Mouse (Mus musculus) kidney, embryonic 16.5 days (tissue): ENCODE data around the gene Tecr. TPM values are rescaled to one million over a fixed set of nuclear protein-coding genes. Genes with fewer than 3 reads are reported as not detected.

Source experiments
- ATAC-seq: fragments of 200-750 bp; cut with Nextera tagmentation; 2 replicates; pipeline ENCODE4 v1.8.0; 2017; ENCODE audit warnings: moderate TSS enrichment; ENCODE audit not compliant: low FRiP score, low TSS enrichment
- H3K27ac ChIP-seq: fragments of 300-500 bp; sonication (generic); 2 replicates; pipeline ENCODE4 v1.5.1; 2014; ENCODE audit warnings: low read length
- H3K27me3 ChIP-seq: fragments of 300-500 bp; sonication (generic); 2 replicates; pipeline ENCODE4 v1.6.1; 2014; ENCODE audit warnings: low read length, control low read depth, mixed read lengths; ENCODE audit not compliant: insufficient read depth
- H3K36me3 ChIP-seq: fragments of 300-500 bp; sonication (generic); 2 replicates; pipeline ENCODE4 v1.6.1; 2014; ENCODE audit warnings: low read length, control low read depth, mixed read lengths; ENCODE audit not compliant: insufficient read depth
- H3K4me1 ChIP-seq: fragments of 300-500 bp; sonication (generic); 2 replicates; pipeline ENCODE4 v1.6.1; 2014; ENCODE audit warnings: low read length, control low read depth, mixed read lengths; ENCODE audit not compliant: insufficient read depth
- H3K4me2 ChIP-seq: fragments of 300-500 bp; sonication (generic); replicated peaks from 2 replicates; pipeline ENCODE4 v1.6.1; 2014; ENCODE audit warnings: low read depth, low read length
- H3K4me3 ChIP-seq: fragments of 300-500 bp; sonication (generic); 2 replicates; pipeline ENCODE4 v1.5.1; 2014; ENCODE audit warnings: mild to moderate bottlenecking, low read length
- H3K9ac ChIP-seq: fragments of 300-500 bp; sonication (generic); replicated peaks from 2 replicates; pipeline ENCODE4 v1.6.1; 2014; ENCODE audit warnings: low read length
- H3K9me3 ChIP-seq: fragments of 300-500 bp; sonication (generic); 2 replicates; pipeline ENCODE4 v1.6.1; 2016; ENCODE audit warnings: low read length, control low read depth
- WGBS: fragments of 180-500 bp; shearing (Covaris S2); extraction: QIAGEN DNeasy Blood & Tissue Kit; methylation state at CpG from one replicate; pipeline ENCODE4 v1.1.7; 2014; 5-methylcytosine and 5-hydroxymethylcytosine counted together
- polyA plus RNA-seq: library from polyadenylated mRNA; unstranded; fragments of >200 nt; fragmentation: Nextera tagmentation; extraction: Ambion mirVana; gene quantifications from 2 replicates; pipeline ENCODE4 v1.2.1, GENCODE M21; 2015

Gene Tecr
- polyA plus RNA-seq = 631 and 669 TPM in 2 replicates

GRCm38 (mm10) chr8:83607661-83608397 is at the start of gene Tecr, which contains the start of gene Dnajb1:
Gene Tecr, minus strand, starts transcription at chr8:83607971.
Gene Dnajb1, plus strand, starts transcription at chr8:83608193.
- Histone ChIP-seq H3K27ac (peak within 1 kb of the TSS; percentile 98), H3K9me3 (no peaks in the 10 kb centered on the region), H3K27me3 (no peaks in the 10 kb centered on the region), H3K4me3 (peak within 1 kb of the TSS; percentile 88), H3K36me3 (peaks cover 30% of the 10 kb centered on the region), H3K4me1 (peaks cover 22% of the 10 kb centered on the region), H3K4me2 (peak within 1 kb of the TSS; percentile 84), H3K9ac (peak within 1 kb of the TSS; percentile 97)
- WGBS = under 1% methylated on average over 68 of the region's 69 CpGs
- ATAC-seq = peak; percentile 98

- H3K27ac ChIP-seq = peak overlapping the region; percentile 32; the same call in 1 of the 2 replicates
- H3K4me2 ChIP-seq = no peak overlapping the region
- H3K27me3 ChIP-seq = no peaks in the 10 kb centered on the region
- H3K4me3 ChIP-seq = no peak overlapping the region
- ATAC-seq = no peak
- H3K36me3 ChIP-seq = peaks cover 4% of the 10 kb centered on the region; the same call in 1 of the 2 replicates
- H3K9me3 ChIP-seq = no peaks in the 10 kb centered on the region
- 71% methylated on average over 13 of the region's 13 CpGs for WGBS
- no peak overlapping the region for H3K9ac ChIP-seq
- H3K4me1 ChIP-seq = peaks cover 43% of the 10 kb centered on the region
Measured at GRCm38 (mm10) chr8:83656484-83657246, 48.9 kb upstream of the Tecr start.

GRCm38 (mm10) chr8:83656043-83656442 is 48.3 kb upstream of the Tecr start:
- ATAC-seq = no peak
- Histone ChIP-seq H3K9ac (no peak overlapping the region), H3K36me3 (peaks cover 4% of the 10 kb centered on the region; the same call in 1 of the 2 replicates), H3K9me3 (no peaks in the 10 kb centered on the region), H3K4me2 (no peak overlapping the region), H3K27ac (no peak overlapping the region), H3K4me1 (peaks cover 37% of the 10 kb centered on the region), H3K27me3 (no peaks in the 10 kb centered on the region), H3K4me3 (no peak overlapping the region)
- WGBS = 88% methylated on average over 9 of the region's 9 CpGs

- Histone ChIP-seq H3K36me3 (peaks cover 4% of the 10 kb centered on the region; the same call in 1 of the 2 replicates), H3K27ac (no peak overlapping the region), H3K4me3 (no peak overlapping the region), H3K9ac (no peak overlapping the region), H3K4me1 (peaks cover 25% of the 10 kb centered on the region), H3K9me3 (no peaks in the 10 kb centered on the region), H3K4me2 (no peak overlapping the region), H3K27me3 (no peaks in the 10 kb centered on the region)
- 93% methylated on average over 6 of the region's 6 CpGs for WGBS
- no peak for ATAC-seq
Measured at GRCm38 (mm10) chr8:83654725-83655124, 47.0 kb upstream of the Tecr start.

- WGBS = 29% methylated on average over 10 of the region's 10 CpGs
Measured at GRCm38 (mm10) chr8:83653662-83654017, 45.9 kb upstream of the Tecr start.

GRCm38 (mm10) chr8:83652744-83653661 is 45.2 kb upstream of the Tecr start:
- Histone ChIP-seq H3K27me3 (no peaks in the 10 kb centered on the region), H3K4me2 (peak overlapping the region; percentile 87), H3K27ac (peak overlapping the region; percentile 92), H3K9me3 (no peaks in the 10 kb centered on the region), H3K4me1 (peaks cover 24% of the 10 kb centered on the region), H3K36me3 (peaks cover 4% of the 10 kb centered on the region; the same call in 1 of the 2 replicates), H3K4me3 (peak overlapping the region; percentile 91), H3K9ac (peak overlapping the region; percentile 96)
- WGBS = under 1% methylated on average over 44 of the region's 46 CpGs
- ATAC-seq = peak; percentile 41; the same call in 1 of the 2 replicates

More at GRCm38 (mm10) chr8:83653662-83654017, 45.9 kb upstream of the Tecr start:
- no peaks in the 10 kb centered on the region for H3K27me3 ChIP-seq
- peaks cover 24% of the 10 kb centered on the region for H3K4me1 ChIP-seq
- H3K4me3 ChIP-seq = peak overlapping the region; percentile 91
- H3K27ac ChIP-seq = peak overlapping the region; percentile 92
- H3K9ac ChIP-seq = peak overlapping the region; percentile 96
- ATAC-seq = no peak
- no peaks in the 10 kb centered on the region for H3K9me3 ChIP-seq
- H3K36me3 ChIP-seq = peaks cover 4% of the 10 kb centered on the region; the same call in 1 of the 2 replicates
- peak overlapping the region; percentile 87 for H3K4me2 ChIP-seq

GRCm38 (mm10) chr8:83652030-83652743 is 44.4 kb upstream of the Tecr start, which contains the start of gene Gipc1:
Gene Gipc1, plus strand, starts transcription at chr8:83652677.
- peaks cover 24% of the 10 kb centered on the region for H3K4me1 ChIP-seq
- H3K4me3 ChIP-seq = peak within 1 kb of the TSS; percentile 91
- peak within 1 kb of the TSS; percentile 96 for H3K9ac ChIP-seq
- H3K4me2 ChIP-seq = peak within 1 kb of the TSS; percentile 87
- no peaks in the 10 kb centered on the region for H3K9me3 ChIP-seq
- H3K27me3 ChIP-seq = no peaks in the 10 kb centered on the region
- peak within 1 kb of the TSS; percentile 92 for H3K27ac ChIP-seq
- 5% methylated on average over 43 of the region's 50 CpGs for WGBS
- peak; percentile 96 for ATAC-seq
- H3K36me3 ChIP-seq = no peaks in the 10 kb centered on the region; the same call in 1 of the 2 replicates

- Histone ChIP-seq H3K27me3 (no peaks in the 10 kb centered on the region), H3K9me3 (no peaks in the 10 kb centered on the region), H3K4me1 (peaks cover 16% of the 10 kb centered on the region), H3K9ac (no peak overlapping the region), H3K4me2 (no peak overlapping the region), H3K27ac (no peak overlapping the region), H3K4me3 (no peak overlapping the region), H3K36me3 (no peaks in the 10 kb centered on the region)
- no peak for ATAC-seq
- 89% methylated on average over 6 of the region's 6 CpGs for WGBS
Measured at GRCm38 (mm10) chr8:83649699-83650098, 41.9 kb upstream of the Tecr start.
